Mouse (Mus musculus): ENCODE results near the gene Cyth3. TPM values are rescaled to one million over a fixed set of nuclear protein-coding genes. Genes with fewer than 3 reads are reported as not detected.

The Cyth3 gene
- polyA plus RNA-seq, 3 experiments from 2014 or later = 11.4 to 41.0 (median 34.9) TPM

GRCm38 (mm10) chr5:143668884-143669283 lies 46.6 kb downstream of the Cyth3 start:
- ATAC-seq = no peak

GRCm38 (mm10) chr5:143669393-143669792 lies 47.1 kb downstream of the Cyth3 start:
- ATAC-seq = no peak

GRCm38 (mm10) chr5:143669839-143670238 lies 47.6 kb downstream of the Cyth3 start:
- ATAC-seq = peak; percentile 92

- no peak for ATAC-seq
These were observed 48.6 kb downstream of the Cyth3 start for GRCm38 (mm10) chr5:143670740-143671415.

- no peak for ATAC-seq
These were observed 52.3 kb downstream of the Cyth3 start for GRCm38 (mm10) chr5:143674576-143674975.

GRCm38 (mm10) chr5:143676218-143676985 lies 54.2 kb downstream of the Cyth3 start:
- no peak for ATAC-seq

GRCm38 (mm10) chr5:143677363-143677762 lies 55.1 kb downstream of the Cyth3 start:
- ATAC-seq = no peak

- ATAC-seq = no peak
These were observed 56.5 kb downstream of the Cyth3 start for GRCm38 (mm10) chr5:143678634-143679271.

- ATAC-seq = peak; percentile 36
These were observed 57.4 kb downstream of the Cyth3 start for GRCm38 (mm10) chr5:143679654-143680053.

GRCm38 (mm10) chr5:143683696-143684095 lies 61.4 kb downstream of the Cyth3 start:
- ATAC-seq = peak; percentile 39

- ATAC-seq = no peak
These were observed 62.7 kb downstream of the Cyth3 start for GRCm38 (mm10) chr5:143684911-143685390.

- ATAC-seq = no peak
These were observed 64.2 kb downstream of the Cyth3 start for GRCm38 (mm10) chr5:143686456-143686855.

- ATAC-seq = no peak
These were observed 65.3 kb downstream of the Cyth3 start for GRCm38 (mm10) chr5:143687589-143687988.

- ATAC-seq = no peak
These were observed 68.1 kb downstream of the Cyth3 start for GRCm38 (mm10) chr5:143690392-143690791.

GRCm38 (mm10) chr5:143690926-143691325 lies 68.7 kb downstream of the Cyth3 start:
- no peak for ATAC-seq

- no peak for ATAC-seq
These were observed 74.1 kb downstream of the Cyth3 start for GRCm38 (mm10) chr5:143696323-143696722.

- peak; percentile 17 for ATAC-seq
These were observed 76.2 kb downstream of the Cyth3 start for GRCm38 (mm10) chr5:143698454-143698853.

- no peak for ATAC-seq
These were observed 78.0 kb downstream of the Cyth3 start for GRCm38 (mm10) chr5:143700247-143700646.

- ATAC-seq = no peak
These were observed 78.8 kb downstream of the Cyth3 start for GRCm38 (mm10) chr5:143701074-143701473.

GRCm38 (mm10) chr5:143704875-143705658 lies 82.8 kb downstream of the Cyth3 start:
- ATAC-seq = no peak

- ATAC-seq = no peak
These were observed 83.4 kb downstream of the Cyth3 start for GRCm38 (mm10) chr5:143705659-143705982.

- ATAC-seq = no peak
These were observed 84.0 kb downstream of the Cyth3 start for GRCm38 (mm10) chr5:143706030-143706821.

All from inflammation-experienced regulatory T-cells, adult 6 months (primary cell).